Mouse (Mus musculus) stomach, embryonic 14.5 days (tissue): ENCODE measurements around the gene Fam111a. TPM values are rescaled to one million over a fixed set of nuclear protein-coding genes. Genes with fewer than 3 reads are reported as not detected.

ENCODE experiments used
- ATAC-seq: fragments of 200-750 bp; cut with Nextera tagmentation; 2 replicates; pipeline ENCODE4 v1.8.0; 2017; ENCODE audit warnings: low read depth, moderate TSS enrichment; ENCODE audit not compliant: insufficient number of reproducible peaks, insufficient read depth, low FRiP score
- H3K27ac ChIP-seq: fragments of 300-500 bp; sonication (generic); 2 replicates; pipeline ENCODE4 v1.5.1; 2014; ENCODE audit warnings: mild to moderate bottlenecking, low read length, moderate library complexity, mixed read lengths
- H3K27me3 ChIP-seq: fragments of 300-500 bp; sonication (generic); 2 replicates; pipeline ENCODE4 v1.6.1; 2014; ENCODE audit warnings: low read length, control low read depth, mixed read lengths; ENCODE audit not compliant: control insufficient read depth, insufficient read depth
- H3K36me3 ChIP-seq: fragments of 300-500 bp; sonication (generic); 2 replicates; pipeline ENCODE4 v1.6.1; 2014; ENCODE audit warnings: mild to moderate bottlenecking, control low read depth, low read length, moderate library complexity, mixed read lengths; ENCODE audit not compliant: control insufficient read depth, insufficient read depth
- H3K4me1 ChIP-seq: fragments of 300-500 bp; sonication (generic); 2 replicates; pipeline ENCODE4 v1.6.1; 2014; ENCODE audit warnings: low read length, control low read depth, mixed read lengths; ENCODE audit not compliant: control insufficient read depth, insufficient read depth
- H3K4me2 ChIP-seq: fragments of 300-500 bp; sonication (generic); replicated peaks from 2 replicates; pipeline ENCODE4 v1.6.1; 2014; ENCODE audit warnings: low read depth, low read length, control low read depth
- H3K4me3 ChIP-seq: fragments of 300-500 bp; sonication (generic); 2 replicates; pipeline ENCODE4 v1.5.1; 2014; ENCODE audit warnings: low read depth, low read length, control low read depth
- H3K9ac ChIP-seq: fragments of 300-500 bp; sonication (generic); replicated peaks from 2 replicates; pipeline ENCODE4 v1.6.1; 2014; ENCODE audit warnings: low read depth, mild to moderate bottlenecking, control low read depth, low read length, moderate library complexity, mixed read lengths
- H3K9me3 ChIP-seq: fragments of 300-500 bp; sonication (generic); 2 replicates; pipeline ENCODE4 v1.6.1; 2016; ENCODE audit warnings: low read depth, low read length, control low read depth; ENCODE audit not compliant: control insufficient read depth
- WGBS: fragments of 180-500 bp; shearing (Covaris S2); extraction: QIAGEN DNeasy Blood & Tissue Kit; methylation state at CpG from one replicate; pipeline ENCODE4 v1.1.7; 2014; 5-methylcytosine and 5-hydroxymethylcytosine counted together
- polyA plus RNA-seq: library from polyadenylated mRNA; unstranded; fragments of >200 nt; fragmentation: Nextera tagmentation; extraction: Ambion mirVana; gene quantifications from 2 replicates; pipeline ENCODE4 v1.2.1, GENCODE M21; 2014

Fam111a gene
- polyA plus RNA-seq, 1 experiment from 2014 or later = 23.5 TPM

DNA sequence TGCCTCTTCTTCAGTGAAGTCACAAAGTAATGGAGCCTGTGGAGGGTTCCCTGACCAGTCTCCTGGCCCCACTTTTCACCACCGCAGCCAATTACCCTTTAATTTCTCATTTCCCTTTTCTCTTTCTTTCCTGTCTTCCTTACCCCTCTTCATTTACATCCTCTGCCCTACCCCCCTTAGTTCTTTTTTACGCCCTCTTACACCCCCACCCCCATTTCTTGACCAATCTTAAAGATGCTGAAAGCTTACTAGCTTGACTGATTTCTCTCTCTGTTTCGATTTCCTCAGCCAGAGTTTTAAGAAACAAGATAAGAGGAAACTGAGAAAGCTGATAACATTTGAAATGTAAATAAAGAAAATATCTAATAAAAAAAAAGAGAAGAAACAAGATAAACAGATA lies 4.8 kb upstream of the Fam111a start:
- Histone ChIP-seq H3K4me1 (no peaks in the 10 kb centered on the region), H3K4me2 (no peak overlapping the region), H3K36me3 (no peaks in the 10 kb centered on the region), H3K9ac (no peak overlapping the region), H3K27ac (no peak overlapping the region), H3K9me3 (no peaks in the 10 kb centered on the region), H3K4me3 (no peak overlapping the region), H3K27me3 (no peaks in the 10 kb centered on the region)
- 59% methylated on average over 3 of the region's 3 CpGs for WGBS
- no peak for ATAC-seq

DNA sequence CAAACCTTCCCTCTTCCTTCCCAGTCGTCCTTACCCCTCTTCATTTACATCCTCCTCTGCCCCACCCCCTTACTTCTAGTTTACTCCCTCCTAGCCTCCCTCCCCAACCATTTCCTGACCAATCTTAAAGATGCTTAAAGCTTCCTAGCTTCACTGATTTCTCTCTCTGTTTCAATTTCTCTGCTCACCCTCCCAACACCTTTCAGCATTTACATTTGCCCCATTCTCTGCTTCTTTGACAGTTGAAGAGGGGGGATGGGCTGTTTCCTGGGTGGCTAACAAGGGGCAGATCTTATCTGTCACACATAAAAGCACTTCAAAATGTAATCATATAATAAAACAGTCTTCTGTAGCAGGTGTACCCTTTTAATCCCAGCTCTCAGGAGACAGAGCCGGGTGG lies 3.9 kb upstream of the Fam111a start:
- no peak overlapping the region for H3K9ac ChIP-seq
- H3K9me3 ChIP-seq = no peaks in the 10 kb centered on the region
- WGBS = 19% methylated on average over 2 of the region's 2 CpGs
- ATAC-seq = no peak
- no peak overlapping the region for H3K4me2 ChIP-seq
- no peak overlapping the region for H3K4me3 ChIP-seq
- H3K4me1 ChIP-seq = no peaks in the 10 kb centered on the region
- H3K27me3 ChIP-seq = no peaks in the 10 kb centered on the region
- H3K36me3 ChIP-seq = no peaks in the 10 kb centered on the region
- no peak overlapping the region for H3K27ac ChIP-seq

DNA sequence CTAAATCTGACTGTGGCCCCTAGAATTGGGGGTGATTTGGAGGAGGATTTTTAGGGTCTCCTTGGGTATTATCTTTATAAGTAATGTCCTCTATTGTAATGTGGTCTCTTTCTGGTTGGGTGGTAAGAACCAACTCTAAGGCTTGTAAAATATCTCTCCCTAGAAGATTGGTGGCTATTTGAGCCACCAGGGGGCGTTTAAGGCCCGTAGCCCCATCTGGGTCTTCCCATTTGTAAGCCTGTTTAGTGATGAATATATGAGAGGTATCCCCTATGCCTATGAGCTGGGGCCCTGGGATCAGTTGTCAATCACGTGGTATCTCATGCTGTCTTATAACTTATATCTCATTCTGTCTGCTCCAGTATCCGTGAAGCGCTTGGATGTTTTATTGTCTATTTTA lies 3.6 kb downstream of the Fam111a start:
- Histone ChIP-seq H3K27ac (no peak overlapping the region), H3K27me3 (no peaks in the 10 kb centered on the region)

DNA sequence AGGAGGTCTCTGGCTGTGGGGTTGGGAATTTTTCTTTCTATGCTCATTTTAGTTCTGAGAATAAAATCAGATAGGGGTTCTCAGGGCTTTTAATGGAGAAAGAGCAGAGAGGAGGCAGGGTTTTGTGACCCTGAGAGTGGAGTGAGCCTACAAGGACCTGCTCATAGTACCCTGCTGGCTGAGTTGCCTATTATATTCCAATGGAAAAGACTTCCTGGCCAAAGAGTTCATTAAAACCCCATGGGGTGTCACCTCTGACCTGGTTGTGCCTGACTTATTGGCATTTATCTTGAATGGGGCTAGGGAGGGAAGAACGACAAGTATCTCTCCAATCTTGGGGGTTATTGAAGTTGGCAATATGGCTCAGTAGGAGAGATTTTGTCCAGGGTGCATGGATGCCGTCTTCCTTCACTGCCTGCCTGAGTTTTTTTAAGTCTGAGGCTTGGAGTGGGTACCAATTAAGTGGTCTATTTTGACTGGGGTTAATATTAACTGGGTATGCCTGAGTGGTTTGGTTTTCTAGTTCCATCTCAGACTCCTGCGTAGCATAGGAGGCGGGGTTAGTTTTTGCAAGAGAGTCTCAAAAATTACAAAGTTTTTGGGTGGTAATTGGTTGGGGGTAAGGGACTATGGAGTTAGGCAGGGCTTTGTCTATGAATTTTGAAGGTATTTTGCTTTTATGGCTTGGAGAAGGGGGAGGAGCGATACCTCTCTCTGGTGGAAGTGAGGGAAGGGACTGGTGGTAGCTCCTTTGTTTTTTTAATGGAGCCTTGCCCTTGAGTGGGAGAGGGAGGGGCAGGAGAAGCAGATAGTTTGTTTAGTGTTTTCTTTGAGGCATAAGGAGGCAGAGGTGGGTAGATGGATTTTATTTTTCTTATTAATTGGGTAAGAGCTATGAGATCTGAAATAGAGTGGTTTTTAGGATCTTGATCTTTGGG lies 4.7 kb downstream of the Fam111a start:
- no peak overlapping the region for H3K4me3 ChIP-seq
- H3K9ac ChIP-seq = no peak overlapping the region
- H3K9me3 ChIP-seq = no peaks in the 10 kb centered on the region
- no peak for ATAC-seq
- no peaks in the 10 kb centered on the region for H3K36me3 ChIP-seq
- H3K27me3 ChIP-seq = no peaks in the 10 kb centered on the region
- no peaks in the 10 kb centered on the region for H3K4me1 ChIP-seq
- no peak overlapping the region for H3K27ac ChIP-seq
- no peak overlapping the region for H3K4me2 ChIP-seq
- 77% methylated on average over 5 of the region's 5 CpGs for WGBS

More for the DNA sequence above, 3.6 kb downstream of the Fam111a start:
- no peak overlapping the region for H3K4me3 ChIP-seq
- H3K36me3 ChIP-seq = no peaks in the 10 kb centered on the region
- WGBS = 74% methylated on average over 5 of the region's 5 CpGs
- H3K4me2 ChIP-seq = no peak overlapping the region
- no peak overlapping the region for H3K9ac ChIP-seq
- H3K9me3 ChIP-seq = no peaks in the 10 kb centered on the region
- no peak for ATAC-seq
- H3K4me1 ChIP-seq = no peaks in the 10 kb centered on the region

DNA sequence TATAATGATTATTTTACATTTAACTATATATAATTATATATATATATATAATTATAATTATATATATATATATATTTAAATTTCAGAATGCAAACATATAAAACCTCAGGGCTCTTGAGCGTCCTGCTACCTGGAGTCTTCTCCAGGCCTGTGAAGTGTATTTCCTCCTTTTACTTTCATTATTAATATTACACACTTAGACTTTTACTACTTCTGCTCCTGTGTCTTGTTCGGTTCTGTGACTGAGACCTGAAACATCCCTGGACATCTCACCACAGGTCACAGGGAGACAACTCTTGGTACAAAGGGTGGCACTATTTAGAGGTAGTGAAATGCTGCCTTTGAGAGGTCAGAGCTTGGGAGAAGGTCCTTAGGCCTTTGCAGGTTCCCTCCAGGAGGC lies 10.8 kb downstream of the Fam111a start:
- Histone ChIP-seq H3K4me1 (no peaks in the 10 kb centered on the region), H3K4me3 (no peak overlapping the region), H3K9me3 (no peaks in the 10 kb centered on the region), H3K4me2 (no peak overlapping the region), H3K27ac (no peak overlapping the region), H3K27me3 (no peaks in the 10 kb centered on the region), H3K9ac (no peak overlapping the region), H3K36me3 (no peaks in the 10 kb centered on the region)
- WGBS = 85% methylated on average over 2 of the region's 2 CpGs
- no peak for ATAC-seq

DNA sequence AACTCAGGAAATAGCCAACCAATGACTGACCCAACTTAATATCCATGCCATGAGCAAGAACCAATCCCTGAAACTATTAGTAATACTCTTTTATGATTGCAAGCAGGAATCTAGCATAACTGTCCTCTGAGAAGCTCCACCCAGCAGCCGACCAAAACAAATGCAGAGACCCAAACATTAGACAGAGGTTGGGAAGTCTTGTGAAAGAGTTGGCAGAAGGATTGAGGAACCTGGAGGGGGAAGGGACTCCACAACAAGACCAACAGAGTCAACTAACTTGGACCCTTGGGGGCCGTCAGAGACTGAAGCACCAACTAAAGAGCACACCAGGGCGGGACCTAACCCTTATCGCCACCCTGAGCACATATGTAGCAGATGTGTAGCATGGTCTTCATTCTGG lies 12.7 kb downstream of the Fam111a start:
- Histone ChIP-seq H3K27ac (no peak overlapping the region), H3K9ac (no peak overlapping the region), H3K27me3 (no peaks in the 10 kb centered on the region), H3K9me3 (no peaks in the 10 kb centered on the region), H3K4me3 (no peak overlapping the region), H3K4me2 (no peak overlapping the region), H3K36me3 (no peaks in the 10 kb centered on the region), H3K4me1 (no peaks in the 10 kb centered on the region)
- ATAC-seq = no peak
- WGBS = 80% methylated on average over 4 of the region's 4 CpGs

DNA sequence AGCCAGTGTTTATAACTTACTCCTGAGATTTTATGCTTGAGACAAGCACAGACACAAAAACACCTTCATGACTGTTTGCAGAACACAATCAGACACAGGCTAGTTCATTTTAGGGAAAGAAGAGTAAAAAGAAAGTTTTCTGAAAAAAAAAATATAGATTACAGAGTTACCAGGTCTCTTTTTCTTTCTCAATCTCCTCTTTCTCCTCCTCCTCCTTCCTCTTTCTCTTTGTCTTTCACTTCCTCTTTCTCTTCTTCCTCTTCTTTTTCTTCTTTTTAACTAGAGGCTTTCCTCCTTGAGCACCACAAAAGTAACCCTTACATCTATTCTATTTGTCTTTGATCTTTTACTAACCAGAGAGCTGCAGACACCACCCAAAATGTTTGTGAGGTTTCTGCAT lies 18.7 kb downstream of the Fam111a start:
- Histone ChIP-seq H3K9ac (no peak overlapping the region), H3K27ac (no peak overlapping the region), H3K4me2 (no peak overlapping the region), H3K36me3 (no peaks in the 10 kb centered on the region), H3K4me1 (no peaks in the 10 kb centered on the region), H3K9me3 (no peaks in the 10 kb centered on the region), H3K4me3 (no peak overlapping the region), H3K27me3 (no peaks in the 10 kb centered on the region)
- ATAC-seq = no peak

DNA sequence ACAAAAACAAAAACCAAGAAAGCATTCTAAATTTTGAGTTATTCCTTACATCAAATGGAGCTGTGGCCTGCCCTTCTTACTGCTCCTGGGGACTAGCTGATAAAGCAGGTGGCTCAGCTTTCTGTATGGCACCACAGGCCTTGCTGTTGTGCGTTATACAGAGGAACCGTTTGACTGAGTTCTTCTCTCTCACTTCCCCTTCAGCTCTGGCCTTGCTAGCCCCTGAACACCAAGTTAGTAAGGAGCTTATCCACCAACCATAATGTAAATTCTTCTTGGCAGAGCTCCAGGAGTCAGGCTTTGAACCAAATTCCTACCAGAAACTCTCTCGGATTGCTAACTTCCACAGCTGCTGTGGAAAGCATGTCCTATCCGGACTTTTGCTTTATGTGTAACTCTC lies 21.5 kb downstream of the Fam111a start:
- ATAC-seq = no peak
- H3K4me2 ChIP-seq = no peak overlapping the region
- H3K36me3 ChIP-seq = no peaks in the 10 kb centered on the region
- 26% methylated on average over 4 of the region's 4 CpGs for WGBS
- no peak overlapping the region for H3K4me3 ChIP-seq
- H3K9ac ChIP-seq = no peak overlapping the region
- no peaks in the 10 kb centered on the region for H3K4me1 ChIP-seq
- no peak overlapping the region for H3K27ac ChIP-seq
- no peaks in the 10 kb centered on the region for H3K9me3 ChIP-seq
- H3K27me3 ChIP-seq = no peaks in the 10 kb centered on the region

DNA sequence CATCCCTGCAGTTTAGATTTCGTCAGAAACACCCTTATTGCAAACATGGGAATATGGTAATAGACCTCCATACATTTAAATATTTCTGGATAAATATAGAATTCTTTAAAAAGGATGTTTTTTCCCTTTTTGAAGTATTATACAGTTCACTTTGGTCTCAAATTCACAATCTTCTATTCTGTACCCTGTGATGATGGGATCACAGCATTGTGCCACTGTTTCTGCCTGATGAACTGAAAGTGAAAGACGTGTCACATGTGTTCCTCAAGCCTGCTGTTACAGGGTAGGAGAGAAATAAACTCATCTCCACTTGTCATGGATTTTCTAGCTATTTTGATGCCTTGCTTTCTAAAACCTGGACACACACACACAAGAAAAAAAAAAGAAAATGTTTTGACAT lies 25.3 kb downstream of the Fam111a start:
- H3K27ac ChIP-seq = no peak overlapping the region
- H3K4me2 ChIP-seq = no peak overlapping the region
- H3K27me3 ChIP-seq = no peaks in the 10 kb centered on the region
- H3K36me3 ChIP-seq = no peaks in the 10 kb centered on the region
- 63% methylated on average over 2 of the region's 2 CpGs for WGBS
- H3K9me3 ChIP-seq = no peaks in the 10 kb centered on the region
- no peak for ATAC-seq
- no peak overlapping the region for H3K4me3 ChIP-seq
- no peak overlapping the region for H3K9ac ChIP-seq
- H3K4me1 ChIP-seq = 0 out of 2 replicates have a peak, but pooled peaks cover 5% of the 10 kb centered on the region
